Mouse (Mus musculus) fibroblast of lung, adult 2 months (primary cell): ENCODE measurements around the gene Twf2.

Source experiments
- DNase-seq: peaks from one replicate; pipeline ENCODE4 v3.0.0-alpha.2; 2011; ENCODE audit warnings: low read depth

Gene Twf2

GRCm38 (mm10) chr9:106179454-106179853, 23.5 kb upstream of the Twf2 start:
- DNase-seq = no peak

GRCm38 (mm10) chr9:106179964-106180363, 22.9 kb upstream of the Twf2 start:
- DNase-seq = no peak

GRCm38 (mm10) chr9:106182146-106182545, 20.8 kb upstream of the Twf2 start:
- no peak for DNase-seq

- no peak for DNase-seq
Observed at GRCm38 (mm10) chr9:106183996-106184395, 18.9 kb upstream of the Twf2 start.

DNA sequence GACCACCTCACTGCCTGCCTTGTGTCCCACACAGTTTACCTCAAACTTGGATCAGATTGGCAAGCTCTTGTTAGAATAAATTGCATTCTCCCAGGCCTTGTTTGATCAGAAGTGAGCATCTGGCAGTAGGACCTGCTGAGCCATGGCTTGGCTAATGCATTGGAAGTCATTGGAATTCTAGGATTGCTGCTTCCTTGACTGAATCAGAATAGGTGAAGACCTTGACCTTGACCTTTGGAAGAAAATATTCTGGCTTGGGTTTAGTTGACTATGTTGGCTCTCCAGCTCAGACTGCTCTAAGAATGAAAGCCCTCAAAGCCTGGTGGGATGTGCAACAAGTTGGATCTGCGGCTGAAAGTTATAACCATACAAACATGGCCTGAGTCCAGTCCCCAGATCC, 11.6 kb upstream of the Twf2 start:
- no peak for DNase-seq

DNA sequence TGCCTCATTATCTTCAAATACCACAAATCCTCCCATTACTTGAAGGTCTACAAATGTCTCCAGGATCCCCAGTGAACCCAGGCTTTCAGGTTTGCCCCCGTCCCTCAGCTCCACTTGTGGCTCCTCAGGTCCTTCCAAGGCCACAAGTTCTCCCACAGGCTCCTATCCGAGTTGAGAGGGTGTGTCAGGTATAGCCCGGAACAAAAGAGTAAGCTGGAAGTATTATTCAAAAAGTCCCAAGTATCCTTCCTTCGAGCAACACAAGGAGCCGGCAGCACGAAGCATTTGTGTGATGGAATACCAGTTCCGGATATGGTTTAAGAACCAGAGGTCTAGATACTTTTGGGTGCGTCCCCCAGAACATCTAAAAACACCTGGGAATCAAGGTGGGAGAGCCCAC, 10.9 kb upstream of the Twf2 start:
- no peak for DNase-seq

GRCm38 (mm10) chr9:106192998-106193397, 9.9 kb upstream of the Twf2 start:
- DNase-seq = no peak

GRCm38 (mm10) chr9:106193930-106194807, 8.7 kb upstream of the Twf2 start:
- no peak for DNase-seq

DNA sequence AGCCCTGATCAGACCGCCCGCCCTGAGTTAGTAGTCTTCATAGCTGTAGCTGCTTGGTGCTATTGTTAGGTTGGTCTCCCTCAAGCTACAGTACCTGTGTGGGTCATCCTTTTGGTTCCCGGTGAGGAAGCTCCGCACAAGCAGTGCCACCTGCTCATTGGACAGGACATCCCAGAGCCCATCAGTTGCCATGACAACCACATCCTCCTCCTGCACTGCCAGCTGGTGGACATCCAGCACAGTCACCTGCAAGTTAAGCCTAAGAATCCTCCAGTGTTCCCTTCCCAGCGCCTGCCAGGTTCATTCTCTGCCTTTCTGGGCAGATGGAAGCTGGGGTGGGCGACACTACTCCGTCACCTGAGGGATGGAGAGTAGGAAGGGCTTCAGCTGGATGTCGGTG, 7.2 kb upstream of the Twf2 start:
- no peak for DNase-seq

DNA sequence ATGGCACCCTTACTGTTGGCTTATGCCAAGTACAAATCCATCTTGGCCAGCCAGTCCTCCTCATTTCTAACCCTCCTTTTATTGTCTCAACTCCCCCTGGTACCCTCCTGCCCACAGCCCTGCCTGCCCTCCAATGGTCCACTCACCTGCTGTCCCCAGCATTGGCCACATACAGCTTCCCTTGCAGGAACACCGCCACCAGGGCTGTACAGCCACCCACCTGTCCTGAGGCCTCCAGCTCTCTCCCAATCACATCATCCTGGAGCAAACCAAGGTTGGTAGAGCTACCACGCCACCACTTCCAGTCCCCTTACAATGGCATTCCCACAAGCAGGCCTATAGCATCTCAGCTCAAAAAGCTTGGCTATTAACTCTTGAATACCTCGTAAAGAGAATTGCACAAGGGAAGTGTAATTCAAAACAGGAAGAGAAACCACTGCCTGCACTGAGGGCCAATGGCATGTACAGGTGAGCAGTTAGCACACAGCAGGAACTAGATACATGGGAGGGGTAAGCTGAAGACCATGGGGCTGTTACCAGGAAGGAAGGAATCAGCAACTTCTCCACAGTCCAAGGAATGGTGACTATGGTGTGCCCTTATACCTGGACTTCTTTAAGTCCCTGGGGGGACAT, 5.7 kb upstream of the Twf2 start:
- no peak for DNase-seq

- DNase-seq = no peak
Observed at GRCm38 (mm10) chr9:106197732-106198131, 5.2 kb upstream of the Twf2 start.

DNA sequence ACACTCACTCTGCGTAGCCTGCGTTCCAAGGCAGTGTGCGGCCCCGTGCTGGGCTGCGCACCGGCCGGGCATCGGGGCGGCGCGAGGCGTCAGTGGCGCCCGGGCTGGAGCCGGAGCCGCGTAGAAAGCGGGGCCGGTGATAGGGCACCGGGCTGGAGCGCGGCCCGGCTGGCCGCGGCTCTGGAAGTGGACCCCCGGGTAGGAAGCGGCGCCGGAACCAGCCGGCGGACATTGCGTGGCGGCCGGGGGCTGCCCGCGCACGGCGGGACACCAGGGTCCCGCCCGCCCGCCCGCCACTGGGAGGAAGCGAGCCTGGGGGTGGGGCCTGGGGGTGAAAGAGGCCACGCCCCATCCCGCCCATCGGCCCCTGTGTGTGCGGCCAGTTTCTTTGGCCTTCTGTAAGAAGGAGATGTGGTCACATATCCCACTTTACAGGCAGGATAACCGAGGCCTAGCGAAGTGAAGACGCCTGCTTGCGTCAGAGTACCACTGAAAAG, 3.9 kb upstream of the Twf2 start:
- DNase-seq = no peak

DNA sequence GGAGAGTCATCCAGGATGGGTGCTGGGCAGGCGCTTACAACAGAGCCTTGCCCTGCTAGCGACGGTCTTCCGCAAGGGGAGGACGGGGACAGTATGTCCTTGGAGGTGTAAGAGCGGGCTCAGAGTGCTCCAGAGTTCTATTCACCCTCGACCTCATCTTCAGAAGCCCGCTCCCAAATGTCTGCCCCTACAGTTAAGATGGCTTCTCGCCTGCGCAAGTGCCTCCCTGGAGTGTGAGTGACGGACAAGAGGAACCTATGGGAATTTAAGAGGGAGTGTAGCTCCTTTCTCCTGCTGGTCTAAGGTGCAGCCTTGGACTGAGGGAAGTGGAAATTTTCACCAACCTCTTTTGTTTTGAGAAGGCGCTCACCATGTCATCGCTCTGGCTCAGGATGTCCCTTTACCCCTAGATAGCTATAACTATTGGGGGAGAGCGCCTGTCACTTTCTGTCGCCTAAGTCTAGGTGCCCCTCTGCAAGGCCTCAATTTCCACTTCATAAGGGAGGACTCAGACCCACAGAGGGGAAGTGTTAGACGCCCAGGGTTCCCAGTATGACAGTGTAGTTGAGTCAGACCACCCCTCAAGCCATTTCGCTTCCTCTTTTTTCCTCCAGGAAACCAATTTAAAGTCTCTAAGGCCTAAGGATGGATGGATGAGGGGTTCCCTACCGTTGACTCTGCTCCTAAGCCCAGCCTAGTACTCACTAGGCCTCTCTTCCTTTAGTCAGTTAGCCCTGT, 3.2 kb upstream of the Twf2 start, which contains the start of gene Ppm1m:
Ppm1m (minus strand) TSS at position 212 of the 738 bp plus-strand sequence.
- no peak for DNase-seq

GRCm38 (mm10) chr9:106201895-106202294, 1.0 kb upstream of the Twf2 start:
- no peak for DNase-seq

GRCm38 (mm10) chr9:106203990-106204851, 1.3 kb downstream of the Twf2 start:
- DNase-seq = peak; percentile 68

- no peak for DNase-seq
Observed at GRCm38 (mm10) chr9:106205713-106206290, 2.9 kb downstream of the Twf2 start.

DNA sequence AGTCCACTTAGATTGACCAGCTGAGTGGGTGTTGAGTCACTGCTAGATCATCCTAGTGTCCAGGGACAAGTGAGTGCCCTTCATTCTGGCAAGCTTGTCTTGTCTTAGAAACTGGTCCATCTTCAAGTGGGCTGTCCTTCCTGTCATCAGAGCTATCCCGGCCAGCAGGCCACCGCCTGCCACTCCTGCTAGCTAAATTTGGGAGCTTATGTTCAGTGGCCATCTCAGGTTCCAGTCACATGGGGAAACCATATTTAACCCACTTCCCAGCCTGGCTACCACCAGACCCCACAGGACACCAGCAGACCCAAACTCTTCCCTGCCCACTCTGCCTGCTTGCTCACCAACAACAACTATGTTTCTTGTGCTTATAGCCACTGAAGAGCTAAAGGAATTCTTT, 3.6 kb downstream of the Twf2 start:
- DNase-seq = no peak

- DNase-seq = no peak
Observed at GRCm38 (mm10) chr9:106208181-106208580, 5.3 kb downstream of the Twf2 start.

DNA sequence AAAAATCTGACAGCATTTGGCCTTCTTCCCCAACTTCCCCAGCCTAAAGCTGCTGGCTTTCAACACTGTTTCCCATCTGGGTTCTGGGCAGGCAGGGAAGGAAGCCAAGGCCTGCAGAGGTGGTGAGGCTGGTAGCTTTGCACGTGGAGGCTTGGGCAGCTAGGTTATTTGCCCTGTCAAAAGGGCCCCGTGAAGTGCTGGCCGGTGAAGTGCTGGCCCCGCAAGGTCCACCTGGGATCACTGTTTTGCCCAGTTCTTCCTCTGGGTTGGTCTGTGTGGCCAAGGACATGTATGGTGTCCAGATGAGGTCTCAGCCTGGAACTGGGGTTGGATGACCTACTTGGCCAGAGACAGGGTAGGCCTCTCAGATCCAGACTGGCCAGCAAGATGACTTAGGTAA, 7.0 kb downstream of the Twf2 start:
- no peak for DNase-seq

- DNase-seq = no peak
Observed at GRCm38 (mm10) chr9:106210853-106211609, 8.1 kb downstream of the Twf2 start.
